Mouse (Mus musculus): ENCODE data around the gene Rap1b. TPM values are rescaled to one million over a fixed set of nuclear protein-coding genes. Genes with fewer than 3 reads are reported as not detected.

Rap1b gene
- polyA plus RNA-seq, 1 experiment = 210 TPM

GRCm38 (mm10) chr10:117805919-117806318 lies 39.9 kb downstream of the Rap1b start:
- Histone ChIP-seq H3K4me3 (replicated peaks) (no peak overlapping the region), H3K36me3 (replicated peaks; ENCODE audit: low read length) (peaks cover 32% of the 10 kb centered on the region), H3K27me3 (replicated peaks) (no peaks in the 10 kb centered on the region), H3K9me3 (no peaks in the 10 kb centered on the region), H3K4me1 (peaks cover 50% of the 10 kb centered on the region)
- TF ChIP-seq FLI1 (IDR thresholded peaks at IDR 0.05; ENCODE audit: low read length) (no peak), GATA1 (IDR thresholded peaks at IDR 0.05; ENCODE audit: borderline replicate concordance, low read length) (no peak)

- Histone ChIP-seq H3K9me3 (no peaks in the 10 kb centered on the region), H3K4me1 (peaks cover 32% of the 10 kb centered on the region), H3K27me3 (replicated peaks) (no peaks in the 10 kb centered on the region), H3K36me3 (replicated peaks; ENCODE audit: low read length) (peaks cover 14% of the 10 kb centered on the region), H3K4me3 (replicated peaks) (no peak overlapping the region)
- TF ChIP-seq FLI1 (IDR thresholded peaks at IDR 0.05; ENCODE audit: low read length) = no peak
- TF ChIP-seq GATA1 (IDR thresholded peaks at IDR 0.05; ENCODE audit: borderline replicate concordance, low read length) = no peak
Observed at GRCm38 (mm10) chr10:117803870-117804850, 41.7 kb downstream of the Rap1b start.

- Histone ChIP-seq H3K36me3 (replicated peaks; ENCODE audit: low read length) (no peaks in the 10 kb centered on the region), H3K4me1 (peaks cover 26% of the 10 kb centered on the region), H3K27me3 (replicated peaks) (no peaks in the 10 kb centered on the region), H3K9me3 (no peaks in the 10 kb centered on the region), H3K4me3 (replicated peaks) (no peak overlapping the region)
- TF ChIP-seq FLI1 (IDR thresholded peaks at IDR 0.05; ENCODE audit: low read length) (no peak), GATA1 (IDR thresholded peaks at IDR 0.05; ENCODE audit: borderline replicate concordance, low read length) (no peak)
Observed at GRCm38 (mm10) chr10:117801886-117802285, 43.9 kb downstream of the Rap1b start.

DNA sequence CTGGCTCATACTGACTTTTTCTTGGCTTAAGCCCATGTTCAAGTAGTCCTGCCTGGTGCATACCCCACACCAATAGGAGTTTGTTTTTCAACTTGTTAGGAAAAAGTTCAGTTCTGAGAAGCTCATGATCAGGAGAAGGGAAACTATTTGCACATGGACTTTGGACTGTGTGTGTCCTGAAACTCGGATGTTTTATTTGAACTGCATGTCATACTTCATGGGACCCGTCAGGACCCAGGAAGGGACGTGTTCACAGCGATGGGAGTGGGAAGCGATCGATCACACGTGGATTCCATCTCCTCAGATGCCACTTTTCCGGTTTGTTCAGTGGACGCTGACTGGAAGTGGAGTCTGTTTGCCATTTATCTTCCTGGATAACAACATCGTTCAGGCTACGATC lies 46.0 kb downstream of the Rap1b start:
- peaks cover 22% of the 10 kb centered on the region for H3K4me1 ChIP-seq
- no peaks in the 10 kb centered on the region for H3K36me3 ChIP-seq (replicated peaks; ENCODE audit: low read length)
- H3K27me3 ChIP-seq (replicated peaks) = no peaks in the 10 kb centered on the region
- no peaks in the 10 kb centered on the region for H3K9me3 ChIP-seq
- TF ChIP-seq FLI1 (IDR thresholded peaks at IDR 0.05; ENCODE audit: low read length) (no peak), GATA1 (IDR thresholded peaks at IDR 0.05; ENCODE audit: borderline replicate concordance, low read length) (no peak)
- H3K4me3 ChIP-seq (replicated peaks) = no peak overlapping the region

DNA sequence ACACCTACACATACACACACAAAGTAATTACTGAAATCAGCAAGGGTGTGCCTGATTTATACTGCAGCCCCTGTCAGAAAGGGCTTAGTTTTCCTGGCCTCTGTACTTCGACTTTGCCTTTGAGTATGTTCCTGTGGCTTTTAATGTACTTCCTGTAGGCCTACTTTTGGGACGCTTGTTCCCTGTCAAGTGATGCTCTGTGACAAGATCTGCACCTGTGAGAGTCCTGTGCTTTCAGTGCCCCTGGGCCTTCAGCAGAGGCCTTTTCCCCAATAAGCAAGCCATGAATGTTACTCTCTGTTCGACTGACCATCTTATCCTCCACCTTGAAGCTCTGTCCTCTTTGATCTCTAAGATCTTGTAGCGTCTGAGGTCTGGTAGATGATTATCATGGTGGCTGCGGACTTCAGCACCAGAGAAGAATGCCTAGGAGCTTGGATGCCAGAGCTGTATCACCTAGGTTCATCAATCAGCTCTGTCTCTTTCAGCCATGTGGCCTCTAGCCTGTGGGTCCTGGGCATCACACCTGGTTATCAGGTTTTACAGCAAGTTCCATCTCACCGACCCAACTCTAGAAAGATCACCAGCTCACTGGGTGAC lies 47.3 kb downstream of the Rap1b start:
- H3K27me3 ChIP-seq (replicated peaks) = no peaks in the 10 kb centered on the region
- H3K36me3 ChIP-seq (replicated peaks; ENCODE audit: low read length) = no peaks in the 10 kb centered on the region
- TF ChIP-seq FLI1 (IDR thresholded peaks at IDR 0.05; ENCODE audit: low read length) = no peak
- no peak for TF ChIP-seq GATA1 (IDR thresholded peaks at IDR 0.05; ENCODE audit: borderline replicate concordance, low read length)
- H3K4me3 ChIP-seq (replicated peaks) = no peak overlapping the region
- peaks cover 24% of the 10 kb centered on the region for H3K4me1 ChIP-seq
- no peaks in the 10 kb centered on the region for H3K9me3 ChIP-seq

DNA sequence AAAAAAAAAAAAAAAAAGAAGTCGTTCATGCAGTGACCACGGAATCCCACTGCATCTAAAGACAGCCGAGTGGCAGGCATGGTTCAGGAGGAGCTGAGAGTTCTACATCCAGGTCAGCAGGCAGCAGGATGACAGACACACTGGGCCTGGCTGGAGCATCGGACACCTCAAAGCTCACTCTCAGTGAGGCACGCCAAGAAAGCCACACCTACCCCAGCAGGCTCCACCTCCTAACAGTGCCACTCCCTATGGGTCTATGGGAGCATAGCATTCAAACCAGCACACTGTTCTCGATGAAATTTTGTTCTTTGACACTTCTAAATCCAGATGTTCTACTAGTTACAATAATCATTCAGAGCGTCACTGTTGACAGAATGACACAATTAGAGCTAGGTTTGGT lies 48.2 kb downstream of the Rap1b start:
- H3K4me3 ChIP-seq (replicated peaks) = no peak overlapping the region
- H3K9me3 ChIP-seq = no peaks in the 10 kb centered on the region
- TF ChIP-seq FLI1 (IDR thresholded peaks at IDR 0.05; ENCODE audit: low read length) = no peak
- TF ChIP-seq GATA1 (IDR thresholded peaks at IDR 0.05; ENCODE audit: borderline replicate concordance, low read length) = no peak
- no peaks in the 10 kb centered on the region for H3K27me3 ChIP-seq (replicated peaks)
- peaks cover 31% of the 10 kb centered on the region for H3K4me1 ChIP-seq
- H3K36me3 ChIP-seq (replicated peaks; ENCODE audit: low read length) = no peaks in the 10 kb centered on the region

DNA sequence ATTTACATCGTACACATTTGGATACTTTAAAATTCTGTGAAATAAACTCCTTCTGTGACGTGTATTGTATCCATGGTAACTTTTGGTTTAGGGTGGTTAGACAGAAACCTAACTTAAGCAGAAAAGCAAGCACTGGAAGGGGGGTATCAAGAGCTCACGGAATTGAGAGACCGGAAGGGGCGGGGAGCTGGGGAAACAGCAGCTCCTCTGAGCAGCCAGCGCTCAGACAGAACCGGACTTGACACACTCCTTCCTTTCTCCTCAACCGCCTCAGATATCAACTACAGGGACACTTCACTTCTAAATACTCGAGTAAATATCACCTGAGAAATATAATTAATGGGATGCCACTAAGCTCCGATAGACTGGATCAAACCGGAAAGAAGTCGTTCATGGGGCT lies 48.7 kb downstream of the Rap1b start:
- H3K4me3 ChIP-seq (replicated peaks) = no peak overlapping the region
- H3K27me3 ChIP-seq (replicated peaks) = no peaks in the 10 kb centered on the region
- H3K36me3 ChIP-seq (replicated peaks; ENCODE audit: low read length) = no peaks in the 10 kb centered on the region
- peaks cover 31% of the 10 kb centered on the region for H3K4me1 ChIP-seq
- no peaks in the 10 kb centered on the region for H3K9me3 ChIP-seq
- TF ChIP-seq FLI1 (IDR thresholded peaks at IDR 0.05; ENCODE audit: low read length) (no peak), GATA1 (IDR thresholded peaks at IDR 0.05; ENCODE audit: borderline replicate concordance, low read length) (no peak)

DNA sequence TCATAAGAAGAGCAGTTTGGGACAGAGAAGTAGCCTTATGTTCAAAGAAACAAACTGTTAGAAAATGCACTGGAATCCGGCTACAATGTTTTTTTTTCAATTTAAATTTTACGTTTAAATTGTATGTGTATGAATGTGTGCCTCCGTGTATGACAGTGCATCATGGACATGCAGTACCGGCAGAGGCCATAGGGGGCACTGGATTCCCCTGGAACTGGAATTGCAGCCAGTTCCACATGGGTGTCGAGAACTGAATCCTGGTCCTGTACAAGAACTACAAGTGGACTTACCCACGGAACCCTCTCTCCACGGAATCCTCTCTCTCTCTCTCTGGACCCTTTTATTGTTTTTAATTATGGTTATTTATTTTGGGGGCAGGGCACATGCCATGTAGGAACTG lies 49.7 kb downstream of the Rap1b start:
- Histone ChIP-seq H3K9me3 (no peaks in the 10 kb centered on the region), H3K4me3 (replicated peaks) (no peak overlapping the region), H3K36me3 (replicated peaks; ENCODE audit: low read length) (no peaks in the 10 kb centered on the region), H3K27me3 (replicated peaks) (no peaks in the 10 kb centered on the region), H3K4me1 (peaks cover 40% of the 10 kb centered on the region)
- no peak for TF ChIP-seq GATA1 (IDR thresholded peaks at IDR 0.05; ENCODE audit: borderline replicate concordance, low read length)
- no peak for TF ChIP-seq FLI1 (IDR thresholded peaks at IDR 0.05; ENCODE audit: low read length)

- Histone ChIP-seq H3K9me3 (no peaks in the 10 kb centered on the region), H3K4me1 (peaks cover 50% of the 10 kb centered on the region), H3K36me3 (replicated peaks; ENCODE audit: low read length) (peaks cover 3% of the 10 kb centered on the region), H3K27me3 (replicated peaks) (no peaks in the 10 kb centered on the region), H3K4me3 (replicated peaks) (no peak overlapping the region)
- TF ChIP-seq FLI1 (IDR thresholded peaks at IDR 0.05; ENCODE audit: low read length) = no peak
- no peak for TF ChIP-seq GATA1 (IDR thresholded peaks at IDR 0.05; ENCODE audit: borderline replicate concordance, low read length)
Observed at GRCm38 (mm10) chr10:117795206-117795605, 50.6 kb downstream of the Rap1b start.

DNA sequence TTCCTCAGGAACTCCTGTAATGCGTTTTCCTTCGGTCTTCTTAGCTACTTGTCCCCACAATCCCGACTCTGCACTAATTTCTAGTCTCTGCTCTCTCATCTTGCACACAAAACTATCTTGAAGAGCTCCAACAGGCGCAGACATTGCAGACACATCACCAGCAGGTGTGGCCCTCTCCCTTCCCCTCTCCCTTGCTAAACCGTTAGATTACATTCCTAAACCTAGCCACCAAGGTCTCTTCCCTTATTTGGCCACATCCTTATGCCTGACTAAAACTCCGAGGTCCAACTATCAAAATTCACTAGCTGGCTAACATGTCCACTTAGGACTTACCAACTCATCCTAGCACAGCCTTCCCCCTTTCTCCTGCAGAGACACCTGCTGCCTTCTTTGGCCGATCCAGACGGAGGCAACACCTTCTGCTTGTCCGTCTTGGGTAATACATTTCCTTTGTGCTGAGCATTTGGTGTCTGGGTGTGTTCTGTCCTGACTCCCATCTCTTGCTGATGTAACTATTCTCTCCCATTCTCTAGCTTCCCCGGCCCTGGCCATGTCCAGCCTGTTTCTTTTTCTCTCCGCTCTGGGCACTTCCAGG lies 52.3 kb downstream of the Rap1b start:
- peaks cover 8% of the 10 kb centered on the region for H3K36me3 ChIP-seq (replicated peaks; ENCODE audit: low read length)
- TF ChIP-seq GATA1 (IDR thresholded peaks at IDR 0.05; ENCODE audit: borderline replicate concordance, low read length) (no peak), FLI1 (IDR thresholded peaks at IDR 0.05; ENCODE audit: low read length) (no peak)
- no peaks in the 10 kb centered on the region for H3K9me3 ChIP-seq
- H3K4me1 ChIP-seq = peaks cover 52% of the 10 kb centered on the region
- H3K27me3 ChIP-seq (replicated peaks) = no peaks in the 10 kb centered on the region
- peak overlapping the region; percentile 94 for H3K4me3 ChIP-seq (replicated peaks)

All from megakaryocyte, embryonic 14.5 days (primary cell).